Mouse (Mus musculus) kidney, adult 2 months (tissue): ENCODE measurements around the gene Zyg11a. TPM values are rescaled to one million over a fixed set of nuclear protein-coding genes. Genes with fewer than 3 reads are reported as not detected.
"Not testable (repeated sequence)": the region's sequence is repeated elsewhere in the genome, so short reads cannot be mapped to it uniquely, and the experiment has no call there.

ENCODE experiments used
- DNase-seq: peaks from one replicate; pipeline ENCODE4 v3.0.0; 2021
- H3K27ac ChIP-seq: fragments of 200-500 bp; 2 replicates; pipeline ENCODE4 v1.5.1; 2012; ENCODE audit warnings: low read depth, low read length, control low read depth, inconsistent platforms; ENCODE audit not compliant: insufficient read depth
- H3K27me3 ChIP-seq: fragments of 200-500 bp; replicated peaks from 2 replicates; pipeline ENCODE4 v1.6.1; 2012; ENCODE audit warnings: mild to moderate bottlenecking, moderate library complexity, low read length, inconsistent platforms; ENCODE audit not compliant: control insufficient read depth, insufficient read depth
- H3K36me3 ChIP-seq: fragments of 200-500 bp; 2 replicates; pipeline ENCODE4 v1.6.1; 2012; ENCODE audit warnings: mild to moderate bottlenecking, moderate library complexity, low read length, inconsistent platforms; ENCODE audit not compliant: control insufficient read depth, insufficient read depth
- H3K4me1 ChIP-seq: fragments of 200-500 bp; 2 replicates; pipeline ENCODE4 v1.6.1; 2011; ENCODE audit warnings: low read length; ENCODE audit not compliant: control insufficient read depth, insufficient read depth
- H3K4me3 ChIP-seq: fragments of 200-500 bp; 2 replicates; pipeline ENCODE4 v1.5.1; 2011; ENCODE audit warnings: mild to moderate bottlenecking, low read depth, low read length, control low read depth; ENCODE audit not compliant: insufficient read depth
- CTCF ChIP-seq: fragments of 200-500 bp; conservative IDR thresholded peaks from 2 replicates; pipeline ENCODE4 v1.5.1; 2011; ENCODE audit warnings: low read depth, mild to moderate bottlenecking, control low read depth, low read length, moderate library complexity, mixed read lengths; ENCODE audit not compliant: insufficient read depth, insufficient read length
- POLR2A ChIP-seq: fragments of 200-500 bp; IDR thresholded peaks from one replicate; pipeline ENCODE4 v1.6.1; 2011; ENCODE audit warnings: low read depth, low read length, control low read depth
- WGBS: fragments of 180-500 bp; shearing (Covaris S2); methylation state at CpG from one replicate; pipeline ENCODE4 v1.1.7; 2018; 5-methylcytosine and 5-hydroxymethylcytosine counted together
- polyA plus RNA-seq: library from polyadenylated mRNA; depleted of rRNA; stranded (reverse); fragments of >200 nt; gene quantifications from 2 replicates; pipeline ENCODE4 v1.2.3, GENCODE M21; 2012

The Zyg11a gene
- polyA plus RNA-seq, 1 experiment, result 0.11 TPM

DNA sequence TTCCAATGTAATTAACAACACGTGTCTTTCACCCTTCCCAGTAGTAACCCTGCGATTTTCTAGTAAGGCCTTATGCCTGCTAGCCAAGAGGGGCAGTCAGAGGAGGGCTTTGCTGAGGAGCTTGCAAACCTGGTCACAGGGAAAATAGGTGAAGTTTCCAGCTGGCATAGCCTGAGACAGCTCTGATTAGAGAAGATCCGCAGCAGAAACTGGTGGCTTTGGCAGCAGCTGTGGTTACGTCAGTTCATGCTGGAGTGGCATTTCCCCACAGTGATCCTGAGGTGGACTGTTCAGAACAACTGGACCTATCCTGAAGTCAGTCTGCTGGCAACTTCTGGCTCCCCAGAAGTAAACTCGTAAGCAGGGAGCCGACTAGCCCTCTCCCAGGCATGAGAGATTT, 49.8 kb downstream of the Zyg11a start:
- no peak for TF ChIP-seq CTCF
- no peak for TF ChIP-seq POLR2A
- Histone ChIP-seq H3K36me3 (no peaks in the 10 kb centered on the region), H3K4me1 (no peaks in the 10 kb centered on the region), H3K27me3 (no peaks in the 10 kb centered on the region), H3K27ac (no peak overlapping the region), H3K4me3 (no peak overlapping the region)
- WGBS, result 81% methylated on average over 6 of the region's 6 CpGs
- DNase-seq, result no peak

DNA sequence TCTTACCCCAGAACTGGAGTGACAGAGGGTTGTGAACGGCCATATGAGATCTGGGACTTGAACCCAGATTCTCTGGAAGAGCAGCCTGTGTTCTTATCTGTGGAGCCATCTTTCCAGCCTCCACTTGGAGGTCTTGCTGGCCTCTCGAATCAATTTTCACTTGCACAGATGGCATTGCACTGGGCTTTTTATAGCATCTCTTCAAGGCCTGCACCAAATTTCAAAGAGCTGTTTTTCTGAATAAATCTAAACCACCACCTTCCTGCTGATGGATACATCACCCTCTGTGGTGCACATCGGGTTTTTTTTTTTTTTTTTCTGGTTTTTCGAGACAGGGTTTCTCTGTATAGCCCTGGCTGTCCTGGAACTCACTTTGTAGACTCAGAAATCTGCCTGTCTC, 51.0 kb downstream of the Zyg11a start:
- Histone ChIP-seq H3K27me3 (no peaks in the 10 kb centered on the region), H3K4me3 (no peak overlapping the region), H3K36me3 (no peaks in the 10 kb centered on the region), H3K27ac (no peak overlapping the region), H3K4me1 (no peaks in the 10 kb centered on the region)
- TF ChIP-seq CTCF (no peak), POLR2A (no peak)
- WGBS, result 76% methylated on average over 4 of the region's 4 CpGs
- DNase-seq, result no peak

DNA sequence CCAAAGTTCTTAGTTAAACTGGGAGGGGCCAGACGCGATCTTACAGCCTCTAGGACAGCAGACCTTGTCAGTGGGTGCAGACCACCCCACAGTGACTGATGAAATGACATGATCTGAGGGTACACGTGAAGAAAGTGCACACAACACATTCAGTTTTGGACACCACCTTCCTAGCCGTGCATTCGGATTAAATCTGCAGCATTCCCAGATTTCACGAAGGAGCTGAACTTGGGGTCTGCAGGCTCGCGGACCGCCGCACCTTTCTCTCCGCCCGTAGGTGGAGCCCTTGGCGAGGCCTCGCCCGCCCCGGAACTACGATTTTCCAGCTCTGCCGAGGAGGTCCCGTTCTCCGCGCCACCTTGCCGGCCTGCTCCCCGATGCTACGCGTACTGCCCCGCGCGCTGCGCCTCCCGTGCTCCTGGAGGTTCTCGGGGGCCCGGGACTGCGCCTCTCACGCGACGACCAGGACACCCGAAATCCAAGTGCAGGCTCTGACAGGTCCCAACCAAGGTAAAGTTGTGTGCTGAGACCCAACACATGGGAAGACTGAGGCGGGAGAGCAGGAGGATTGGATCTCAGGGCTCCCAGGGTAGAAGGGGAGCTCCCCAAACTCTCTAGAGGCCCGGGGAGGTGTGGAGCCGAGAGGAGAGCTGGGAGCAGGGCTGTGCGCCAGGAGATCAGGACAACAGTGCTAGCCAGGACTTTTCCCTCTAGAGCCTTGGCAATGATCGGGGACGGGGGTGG, 52.5 kb downstream of the Zyg11a start, which contains the start of gene Echdc2:
Gene Echdc2, plus strand, starts transcription at position 286 of the 744 bp plus-strand sequence.
- Histone ChIP-seq H3K36me3 (no peaks in the 10 kb centered on the region), H3K4me1 (no peaks in the 10 kb centered on the region), H3K27ac (peak within 1 kb of the TSS; percentile 82), H3K27me3 (no peaks in the 10 kb centered on the region), H3K4me3 (peak within 1 kb of the TSS; percentile 59)
- TF ChIP-seq POLR2A (no peak), CTCF (peak; percentile 36; the same call in 1 of the 2 replicates)
- peak; percentile 77 for DNase-seq
- WGBS, result 2% methylated on average over 43 of the region's 43 CpGs

DNA sequence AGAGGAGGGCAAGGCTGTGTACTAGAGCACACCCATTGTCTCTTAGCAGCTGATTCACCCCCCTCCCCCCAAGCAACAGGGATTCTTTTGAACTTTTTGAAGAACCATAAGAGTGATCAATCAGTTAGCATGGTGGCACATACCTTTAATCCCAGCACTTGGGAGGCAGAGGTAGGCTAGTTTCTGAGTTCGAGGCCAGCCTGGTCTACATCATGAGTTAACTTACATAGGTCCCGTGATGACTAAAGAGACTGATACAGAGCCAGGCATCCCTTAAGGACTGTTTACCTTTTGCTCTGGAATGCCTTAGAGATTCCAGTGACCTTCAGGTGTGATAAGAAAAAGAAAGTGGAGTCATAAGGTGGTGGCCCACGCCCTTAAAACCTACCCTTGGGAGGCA, 54.6 kb downstream of the Zyg11a start:
- Histone ChIP-seq H3K4me3 (no peak overlapping the region), H3K27me3 (no peaks in the 10 kb centered on the region), H3K36me3 (no peaks in the 10 kb centered on the region), H3K27ac (no peak overlapping the region), H3K4me1 (no peaks in the 10 kb centered on the region)
- TF ChIP-seq CTCF (no peak), POLR2A (no peak)
- 93% methylated on average over 3 of the region's 3 CpGs for WGBS
- DNase-seq, result no peak

DNA sequence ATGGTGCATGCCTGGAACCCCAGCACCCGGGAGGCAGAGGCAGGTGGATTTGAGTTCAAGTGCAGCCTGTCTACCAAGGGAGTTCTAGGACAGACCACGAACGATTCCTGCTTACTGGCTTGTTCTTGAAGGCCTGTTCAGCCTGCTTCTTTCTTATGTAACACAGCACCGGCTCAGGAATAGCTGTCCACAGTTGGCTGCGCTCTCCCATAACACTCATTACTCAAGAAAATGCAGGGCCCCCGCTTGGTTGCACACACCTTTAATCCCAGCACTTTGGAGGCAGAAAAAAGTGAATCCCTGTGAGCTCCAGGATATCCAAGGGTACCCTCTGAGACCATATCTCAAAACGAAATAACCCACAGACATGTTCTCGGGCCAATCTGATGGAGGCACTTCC, 55.9 kb downstream of the Zyg11a start:
- no peaks in the 10 kb centered on the region for H3K27me3 ChIP-seq
- 74% methylated on average over 8 of the region's 8 CpGs for WGBS
- TF ChIP-seq POLR2A, result no peak
- TF ChIP-seq CTCF, result no peak

DNA sequence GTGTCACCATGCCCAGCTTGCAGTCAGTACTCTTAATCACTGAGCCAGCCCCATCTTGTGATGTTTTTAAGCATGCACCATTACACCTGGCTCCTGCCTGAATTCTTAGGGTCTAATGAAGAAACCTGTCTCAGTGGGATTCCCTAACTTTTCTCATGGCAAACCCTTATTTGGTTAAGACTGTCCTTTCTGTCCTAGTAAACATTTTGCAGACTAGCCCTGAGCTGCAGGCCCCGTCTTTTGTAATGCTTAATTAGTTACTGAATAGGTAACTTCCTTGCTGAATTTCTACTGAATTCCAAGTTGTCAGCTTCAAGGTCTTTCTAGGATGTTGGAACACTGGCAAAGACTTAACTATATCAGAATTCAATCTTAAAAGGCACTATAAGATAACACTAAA, 62.7 kb downstream of the Zyg11a start:
- peak; percentile 73 for DNase-seq
- 33% methylated on average over 1 of the region's 1 CpGs for WGBS
- H3K4me3 ChIP-seq, H3K27me3 ChIP-seq, H3K4me1 ChIP-seq, H3K36me3 ChIP-seq: not testable (repeated sequence)
- H3K27ac ChIP-seq, result peak overlapping the region; percentile 77

More for the DNA sequence above, 55.9 kb downstream of the Zyg11a start:
- H3K4me3 ChIP-seq, result no peak overlapping the region
- no peaks in the 10 kb centered on the region for H3K4me1 ChIP-seq
- no peaks in the 10 kb centered on the region for H3K36me3 ChIP-seq
- peak; percentile 59 for DNase-seq
- H3K27ac ChIP-seq, result no peak overlapping the region

DNA sequence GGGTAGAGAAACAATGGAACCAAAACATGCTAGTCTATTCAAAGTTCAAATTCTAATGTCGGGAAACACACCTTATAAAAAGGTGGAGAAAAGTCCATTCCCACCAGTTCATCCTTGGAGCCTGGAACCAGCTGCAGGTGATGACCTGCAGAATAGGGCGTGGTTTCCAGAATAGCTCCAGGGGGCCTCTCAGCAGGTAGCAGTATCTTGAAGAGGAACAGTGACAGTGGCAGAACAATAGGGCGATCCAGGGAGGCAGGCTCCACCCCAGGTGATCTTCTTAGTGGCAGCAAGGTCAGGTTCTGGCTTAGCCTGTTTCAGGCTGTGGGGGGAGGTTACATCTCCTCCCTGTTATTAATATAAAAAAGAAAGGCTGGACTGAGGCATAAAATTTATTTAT, 72.3 kb downstream of the Zyg11a start:
- H3K27me3 ChIP-seq, H3K4me1 ChIP-seq, H3K36me3 ChIP-seq, H3K4me3 ChIP-seq: not testable (repeated sequence)
- peak; percentile 41 for DNase-seq
- peak overlapping the region; percentile 90 for H3K27ac ChIP-seq
- WGBS, result 35% methylated on average over 3 of the region's 3 CpGs
